Mouse (Mus musculus) intestine, postnatal 0 days (tissue): Measurements from ENCODE around the gene Cpsf4. TPM values are rescaled to one million over a fixed set of nuclear protein-coding genes. Genes with fewer than 3 reads are reported as not detected.

Experiments used
- ATAC-seq: fragments of 200-750 bp; cut with Nextera tagmentation; 2 replicates; pipeline ENCODE4 v1.8.0; 2017; ENCODE audit warnings: mild to moderate bottlenecking, moderate TSS enrichment, moderate library complexity
- H3K27ac ChIP-seq: fragments of 300-500 bp; sonication (generic); 2 replicates; pipeline ENCODE4 v1.5.1; 2014; ENCODE audit warnings: mild to moderate bottlenecking, low read depth, low read length, moderate library complexity
- H3K27me3 ChIP-seq: fragments of 300-500 bp; sonication (generic); replicated peaks from 2 replicates; pipeline ENCODE4 v1.6.1; 2014; ENCODE audit warnings: low read length, mixed read lengths; ENCODE audit not compliant: control insufficient read depth, insufficient read depth
- H3K36me3 ChIP-seq: fragments of 300-500 bp; sonication (generic); 2 replicates; pipeline ENCODE4 v1.6.1; 2014; ENCODE audit warnings: mild to moderate bottlenecking, moderate library complexity; ENCODE audit not compliant: control insufficient read depth, insufficient read depth
- H3K4me1 ChIP-seq: fragments of 300-500 bp; sonication (generic); replicated peaks from 2 replicates; pipeline ENCODE4 v1.6.1; 2014; ENCODE audit warnings: antibody characterized with exemption, low read length, mixed read lengths; ENCODE audit not compliant: control insufficient read depth, insufficient read depth
- H3K4me2 ChIP-seq: fragments of 300-500 bp; sonication (generic); replicated peaks from 2 replicates; pipeline ENCODE4 v1.6.1; 2014; ENCODE audit warnings: low read depth, mild to moderate bottlenecking, moderate library complexity
- H3K4me3 ChIP-seq: fragments of 300-500 bp; sonication (generic); 2 replicates; pipeline ENCODE4 v1.5.1; 2014; ENCODE audit warnings: low read depth, low read length
- H3K9ac ChIP-seq: fragments of 300-500 bp; sonication (generic); 2 replicates; pipeline ENCODE4 v1.6.1; 2014; ENCODE audit warnings: mild to moderate bottlenecking, low read depth, low read length
- H3K9me3 ChIP-seq: fragments of 300-500 bp; sonication (generic); 2 replicates; pipeline ENCODE4 v1.6.1; 2016; ENCODE audit warnings: mixed run types; ENCODE audit not compliant: control insufficient read depth
- CTCF ChIP-seq: sonication (generic); IDR thresholded peaks from 2 replicates; pipeline ENCODE4 v1.5.1; 2016; ENCODE audit warnings: low read depth, mild to moderate bottlenecking, control low read depth, antibody characterized with exemption, moderate library complexity
- WGBS: fragments of 180-500 bp; shearing (Covaris S2); extraction: QIAGEN DNeasy Blood & Tissue Kit; methylation state at CpG from one replicate; pipeline ENCODE4 v1.1.7; 2014; 5-methylcytosine and 5-hydroxymethylcytosine counted together
- polyA plus RNA-seq: library from polyadenylated mRNA; unstranded; fragments of >200 nt; fragmentation: Nextera tagmentation; extraction: Ambion mirVana; gene quantifications from 2 replicates; pipeline ENCODE4 v1.2.1, GENCODE M21; 2015

The Cpsf4 gene
- polyA plus RNA-seq, 1 experiment from 2014 or later: 23.1 TPM

DNA sequence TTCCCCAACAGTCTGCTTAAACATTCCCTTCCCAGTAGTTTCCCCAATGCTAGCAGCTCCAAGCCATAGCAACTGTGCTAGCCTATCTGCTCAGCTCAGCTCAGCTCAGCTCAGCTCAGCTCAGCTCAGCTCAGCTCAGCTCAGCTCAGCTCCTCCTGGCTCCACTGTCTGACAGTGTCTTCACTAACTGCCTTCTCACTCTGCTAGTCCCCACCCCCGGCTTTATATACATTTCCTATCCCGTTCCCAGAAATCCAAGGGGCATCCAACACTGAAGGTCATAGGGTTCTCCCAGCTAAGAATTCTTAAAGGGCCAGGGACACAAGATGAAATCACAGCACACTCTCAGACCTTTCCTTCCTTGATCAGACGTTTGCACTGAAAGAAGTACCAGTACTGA, 2.3 kb upstream of the Cpsf4 start:
- no peak for ATAC-seq
- no peaks in the 10 kb centered on the region for H3K4me1 ChIP-seq
- H3K4me2 ChIP-seq: no peak overlapping the region
- H3K36me3 ChIP-seq: peaks cover 30% of the 10 kb centered on the region
- no peak for TF ChIP-seq CTCF
- no peak overlapping the region for H3K4me3 ChIP-seq
- H3K9ac ChIP-seq: no peak overlapping the region
- 36% methylated on average over 3 of the region's 3 CpGs for WGBS
- H3K27ac ChIP-seq: 0 out of 2 replicates have a peak overlapping the region, but pooled peaks have one; percentile 35
- H3K27me3 ChIP-seq: no peaks in the 10 kb centered on the region
- no peaks in the 10 kb centered on the region for H3K9me3 ChIP-seq

DNA sequence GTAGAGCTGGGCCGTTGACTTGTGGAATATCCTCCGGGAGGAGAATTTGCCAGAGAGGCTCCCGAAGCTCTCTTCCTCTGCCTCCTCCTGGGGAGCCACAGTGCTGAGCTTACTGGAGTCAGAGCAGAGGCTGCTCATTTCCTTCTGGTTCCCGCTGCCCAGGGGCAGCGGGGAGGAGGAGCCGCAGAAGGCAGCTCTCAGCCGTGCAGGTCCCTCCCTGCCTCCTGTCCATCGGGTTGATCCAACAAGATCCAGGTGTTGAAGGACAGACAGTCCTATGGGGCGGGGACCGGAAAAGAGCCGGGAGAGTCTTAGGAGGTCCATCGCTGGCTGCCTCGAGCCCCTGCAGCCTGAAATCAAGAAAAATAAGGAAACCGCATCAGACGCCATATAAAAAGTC, 1.8 kb upstream of the Cpsf4 start:
- no peak for TF ChIP-seq CTCF
- Histone ChIP-seq H3K4me3 (no peak overlapping the region), H3K9ac (no peak overlapping the region), H3K27ac (peak overlapping the region; percentile 35; the same call in 1 of the 2 replicates), H3K4me1 (no peaks in the 10 kb centered on the region), H3K36me3 (peaks cover 26% of the 10 kb centered on the region), H3K4me2 (no peak overlapping the region), H3K27me3 (no peaks in the 10 kb centered on the region), H3K9me3 (no peaks in the 10 kb centered on the region)
- no peak for ATAC-seq
- 83% methylated on average over 15 of the region's 15 CpGs for WGBS

DNA sequence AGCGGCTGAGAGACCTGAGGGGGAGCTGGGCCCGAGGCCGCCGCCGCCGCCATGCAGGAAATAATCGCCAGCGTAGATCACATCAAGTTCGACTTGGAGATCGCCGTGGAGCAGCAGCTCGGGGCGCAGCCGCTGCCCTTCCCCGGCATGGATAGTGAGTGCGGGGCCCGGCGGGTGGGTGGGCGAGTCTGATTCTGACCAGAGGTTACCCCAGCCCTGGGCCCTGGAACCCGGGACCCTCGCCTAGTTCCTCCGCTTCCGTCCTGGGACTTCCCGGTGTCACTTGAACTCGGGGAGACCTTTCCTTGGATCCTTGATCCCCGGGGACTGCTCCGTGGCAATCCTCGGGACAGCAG, 271 bp downstream of the Cpsf4 start:
- H3K9ac ChIP-seq: peak overlapping the region; percentile 95
- no peaks in the 10 kb centered on the region for H3K9me3 ChIP-seq
- peak overlapping the region; percentile 68 for H3K27ac ChIP-seq
- H3K4me2 ChIP-seq: peak overlapping the region; percentile 82
- H3K4me3 ChIP-seq: peak overlapping the region; percentile 86
- peaks cover 30% of the 10 kb centered on the region for H3K36me3 ChIP-seq
- no peaks in the 10 kb centered on the region for H3K27me3 ChIP-seq
- H3K4me1 ChIP-seq: no peaks in the 10 kb centered on the region
- ATAC-seq: peak; percentile 28; the same call in 1 of the 2 replicates
- under 1% methylated on average over 27 of the region's 28 CpGs for WGBS
- no peak for TF ChIP-seq CTCF

DNA sequence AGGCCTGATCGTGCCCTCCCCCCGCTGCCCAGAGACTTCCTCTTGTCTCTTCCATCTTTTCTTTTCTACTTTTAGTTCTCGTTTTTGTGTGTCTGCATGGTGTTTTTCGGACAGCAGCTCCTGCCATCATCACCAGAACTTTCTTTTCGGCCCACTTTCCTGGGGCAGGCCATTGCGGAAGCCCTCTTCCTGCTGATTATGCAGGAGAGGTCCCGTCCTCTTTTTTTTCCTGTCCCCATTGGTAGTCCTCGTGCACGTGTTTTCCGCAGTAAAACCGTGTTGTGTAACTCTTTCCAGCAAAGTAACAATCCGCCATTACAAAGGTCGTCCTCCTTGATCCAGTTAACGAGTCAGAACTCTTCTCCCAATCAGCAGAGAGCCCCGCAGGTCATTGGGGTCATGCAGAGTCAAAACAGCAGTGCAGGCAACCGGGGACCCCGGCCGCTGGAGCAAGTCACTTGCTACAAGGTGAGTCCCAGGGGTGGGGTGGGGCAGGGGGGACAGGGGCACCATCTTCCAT, 11.5 kb downstream of the Cpsf4 start:
- Histone ChIP-seq H3K4me1 (no peaks in the 10 kb centered on the region), H3K36me3 (peaks cover 94% of the 10 kb centered on the region), H3K4me2 (no peak overlapping the region), H3K9me3 (no peaks in the 10 kb centered on the region), H3K27me3 (no peaks in the 10 kb centered on the region), H3K9ac (no peak overlapping the region), H3K4me3 (no peak overlapping the region), H3K27ac (no peak overlapping the region)
- TF ChIP-seq CTCF: no peak
- 79% methylated on average over 18 of the region's 18 CpGs for WGBS
- no peak for ATAC-seq

DNA sequence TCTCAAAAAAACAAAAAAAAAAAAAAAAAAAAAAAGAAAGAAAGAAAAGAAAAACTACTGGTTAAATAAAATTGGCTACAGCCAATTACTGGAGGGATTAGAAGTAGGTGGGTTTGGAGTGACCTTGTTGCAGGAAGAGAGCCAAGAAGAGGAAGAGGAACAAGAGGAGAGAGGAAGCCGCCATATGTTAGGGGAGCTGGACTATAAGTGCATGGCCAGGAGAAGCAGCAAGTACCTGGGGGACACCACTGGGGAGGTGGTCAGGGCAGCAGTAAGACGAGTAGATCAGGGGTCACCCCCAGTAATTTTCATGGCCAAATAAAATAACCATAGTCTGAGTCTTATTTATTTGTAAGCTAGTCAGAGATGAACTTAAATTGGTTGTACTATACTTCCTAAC, 18.2 kb downstream of the Cpsf4 start:
- WGBS: 88% methylated on average over 2 of the region's 2 CpGs

DNA sequence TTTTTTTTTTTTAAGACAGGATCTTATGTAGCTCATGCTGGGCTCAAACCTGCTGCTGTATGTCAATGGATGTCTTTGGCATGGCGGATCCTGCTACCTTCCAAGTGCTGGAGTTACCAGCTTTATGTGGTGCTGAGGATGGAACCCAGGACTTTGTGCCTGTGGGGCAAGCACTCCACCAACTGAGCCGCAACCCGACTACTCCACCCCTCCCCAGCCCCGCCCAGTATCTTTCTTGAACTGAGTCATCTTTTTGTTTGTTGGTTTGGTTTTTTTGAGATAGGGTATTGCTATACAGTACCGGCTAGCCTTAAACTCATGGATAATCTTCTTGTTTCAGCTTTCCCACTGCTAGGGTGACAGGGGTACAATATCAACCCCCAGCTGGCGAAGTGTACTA, 22.4 kb downstream of the Cpsf4 start:
- Histone ChIP-seq H3K4me3 (no peak overlapping the region), H3K27ac (no peak overlapping the region), H3K9me3 (no peaks in the 10 kb centered on the region), H3K36me3 (peaks cover 32% of the 10 kb centered on the region), H3K4me1 (0 out of 2 replicates have a peak, but pooled peaks cover 5% of the 10 kb centered on the region), H3K4me2 (peak overlapping the region; percentile 74), H3K9ac (no peak overlapping the region), H3K27me3 (no peaks in the 10 kb centered on the region)
- no peak for ATAC-seq
- no peak for TF ChIP-seq CTCF
- WGBS: 71% methylated on average over 6 of the region's 6 CpGs

More for the DNA sequence above, 18.2 kb downstream of the Cpsf4 start:
- no peak for ATAC-seq
- H3K4me2 ChIP-seq: no peak overlapping the region
- peaks cover 73% of the 10 kb centered on the region for H3K36me3 ChIP-seq
- H3K9ac ChIP-seq: no peak overlapping the region
- no peak overlapping the region for H3K27ac ChIP-seq
- no peak for TF ChIP-seq CTCF
- H3K4me3 ChIP-seq: no peak overlapping the region
- 0 out of 2 replicates have a peak, but pooled peaks cover 2% of the 10 kb centered on the region for H3K4me1 ChIP-seq
- no peaks in the 10 kb centered on the region for H3K9me3 ChIP-seq
- no peaks in the 10 kb centered on the region for H3K27me3 ChIP-seq
